Mouse (Mus musculus) effector memory CD4-positive, alpha-beta T cell, adult 7 months (primary cell): ENCODE results near the gene Ppp1r9a. TPM values are rescaled to one million over a fixed set of nuclear protein-coding genes. Genes with fewer than 3 reads are reported as not detected.

ENCODE experiments used
- polyA plus RNA-seq: library from polyadenylated mRNA; unstranded; fragments of 100-300 nt; shearing (Covaris generic); gene quantifications from one replicate; pipeline ENCODE4 v1.2.1, GENCODE M21; 2017

The Ppp1r9a gene
- 0.20 TPM for polyA plus RNA-seq

GRCm38 (mm10) chr6:4902674-4903324 is at the start of gene Ppp1r9a:
Gene Ppp1r9a (plus strand): TSS chr6:4902917.

GRCm38 (mm10) chr6:5193693-5194092 is 291.0 kb downstream of the Ppp1r9a start, which contains the start of gene Pon1:
Gene Pon1 (minus strand): TSS chr6:5193946.

Other genes starting within 250 kb of the Ppp1r9a start
- gene Sgce, start 155.7 kb upstream of the Ppp1r9a start, polyA plus RNA-seq, result 0.51 TPM
- gene Peg10, start 155.6 kb upstream of the Ppp1r9a start, polyA plus RNA-seq, result not detected